Mouse (Mus musculus): ENCODE results near the gene Trank1.

Trank1 gene

GRCm38 (mm10) chr9:111304036-111304435 lies 7.5 kb upstream of the Trank1 start:
- no peak for DNase-seq

- no peak for DNase-seq
These were observed 5.4 kb upstream of the Trank1 start for GRCm38 (mm10) chr9:111306142-111306541.

- DNase-seq, result no peak
These were observed 403 bp downstream of the Trank1 start for GRCm38 (mm10) chr9:111311843-111312441.

GRCm38 (mm10) chr9:111312442-111313141 lies 1.1 kb downstream of the Trank1 start:
- no peak for DNase-seq

GRCm38 (mm10) chr9:111313299-111313698 lies 1.8 kb downstream of the Trank1 start:
- DNase-seq, result no peak

DNA sequence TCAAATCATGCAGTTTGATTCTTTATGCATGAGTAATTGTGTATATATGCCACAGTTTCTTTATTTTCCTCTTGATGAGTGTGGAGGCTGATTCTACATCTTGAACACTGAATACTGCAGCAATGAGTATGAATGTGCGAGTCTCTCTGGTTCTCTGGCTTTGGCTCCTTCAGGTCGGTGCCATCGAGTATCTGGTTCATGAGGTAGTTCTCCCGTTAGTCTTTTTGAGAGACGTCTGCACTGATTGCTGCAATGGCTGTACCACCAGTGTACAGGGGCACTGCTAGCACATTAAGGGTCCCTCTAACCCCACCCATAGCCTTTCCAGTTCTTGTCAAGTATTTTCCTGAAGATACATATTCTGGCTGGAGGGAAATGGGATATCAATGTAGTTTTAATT lies 2.3 kb downstream of the Trank1 start:
- DNase-seq, result no peak

- no peak for DNase-seq
These were observed 2.7 kb downstream of the Trank1 start for GRCm38 (mm10) chr9:111314219-111314618.

DNA sequence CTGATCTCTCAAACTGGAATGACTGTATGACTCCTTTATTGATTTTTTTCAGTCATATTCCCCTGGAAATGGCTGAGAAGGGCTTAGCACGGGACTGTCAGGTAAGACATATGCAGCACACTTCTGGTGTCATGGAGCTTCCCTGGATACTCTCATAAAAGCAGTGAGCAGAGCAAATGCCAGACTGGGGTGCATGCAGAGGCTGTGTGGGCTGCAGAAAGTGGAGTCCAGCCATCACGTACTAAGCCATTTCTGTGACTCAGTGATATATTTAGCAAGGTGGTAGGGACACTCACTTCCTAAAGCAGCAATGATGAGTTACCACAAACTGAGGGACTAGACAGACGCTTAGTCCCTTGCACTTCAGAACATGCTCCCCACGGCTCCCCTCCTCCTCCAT lies 9.4 kb downstream of the Trank1 start:
- no peak for DNase-seq

GRCm38 (mm10) chr9:111324881-111325280 lies 13.3 kb downstream of the Trank1 start:
- DNase-seq, result no peak

DNA sequence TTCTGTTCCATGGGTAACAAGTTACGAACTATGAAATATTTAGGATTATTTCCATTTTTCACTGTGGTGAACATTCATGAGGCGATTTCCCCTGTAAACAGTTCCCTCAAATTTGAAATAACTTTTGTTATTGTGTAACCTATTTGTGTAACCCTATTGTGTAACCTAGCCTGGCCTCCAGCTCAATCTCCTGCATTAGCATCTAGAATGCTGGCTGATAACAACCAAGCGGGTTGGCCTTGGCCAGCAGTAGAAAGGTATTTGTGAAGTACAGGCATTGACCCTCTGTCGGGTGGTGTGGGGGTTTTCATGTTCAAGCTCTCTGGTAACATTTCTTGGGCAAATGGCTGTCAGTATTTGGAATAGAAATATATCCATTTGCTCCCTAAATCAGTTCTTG lies 18.3 kb downstream of the Trank1 start:
- DNase-seq, result no peak

DNA sequence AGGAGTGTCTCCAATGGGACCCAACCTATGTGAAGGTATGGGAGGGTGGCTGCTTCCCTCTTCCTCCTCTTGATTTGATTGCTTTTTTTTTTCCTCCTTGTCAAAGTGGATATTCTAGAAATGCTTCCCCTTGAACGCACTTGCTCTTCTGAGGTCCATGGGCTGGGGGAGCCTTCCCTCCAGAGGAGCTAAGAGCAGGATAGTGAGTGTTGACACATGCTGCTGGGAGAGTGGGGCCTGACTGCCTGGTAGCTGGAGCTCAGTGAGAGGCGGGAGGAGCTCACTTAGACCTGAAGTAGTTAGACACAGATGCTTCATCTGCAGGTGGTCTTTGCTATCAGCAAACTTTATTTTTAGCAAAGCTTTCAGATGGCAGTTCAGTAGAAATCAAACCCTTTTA lies 22.3 kb downstream of the Trank1 start:
- DNase-seq, result no peak

GRCm38 (mm10) chr9:111334555-111335164 lies 23.1 kb downstream of the Trank1 start:
- no peak for DNase-seq

GRCm38 (mm10) chr9:111351233-111351632 lies 39.7 kb downstream of the Trank1 start:
- no peak for DNase-seq

- DNase-seq, result no peak
These were observed 40.1 kb downstream of the Trank1 start for GRCm38 (mm10) chr9:111351641-111352040.

DNA sequence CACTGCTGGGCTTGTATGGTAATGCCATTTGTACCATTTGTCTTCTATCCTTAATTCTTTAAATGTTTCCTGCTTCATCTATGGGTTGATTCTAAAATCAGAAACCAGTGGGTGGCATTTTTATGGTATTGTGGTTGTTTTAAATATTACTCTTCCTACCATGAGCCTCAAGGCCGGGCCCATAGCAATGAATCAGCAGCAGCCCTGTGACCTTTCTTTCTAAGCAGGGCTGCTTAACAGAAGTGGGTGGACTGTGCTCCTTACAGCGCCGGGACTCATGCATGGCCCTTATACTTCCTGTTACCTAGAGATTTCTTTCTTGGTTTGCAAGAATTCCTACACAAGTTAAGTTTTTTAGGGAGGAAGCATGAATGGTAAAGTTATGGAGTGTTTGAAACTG lies 41.1 kb downstream of the Trank1 start:
- no peak for DNase-seq

DNA sequence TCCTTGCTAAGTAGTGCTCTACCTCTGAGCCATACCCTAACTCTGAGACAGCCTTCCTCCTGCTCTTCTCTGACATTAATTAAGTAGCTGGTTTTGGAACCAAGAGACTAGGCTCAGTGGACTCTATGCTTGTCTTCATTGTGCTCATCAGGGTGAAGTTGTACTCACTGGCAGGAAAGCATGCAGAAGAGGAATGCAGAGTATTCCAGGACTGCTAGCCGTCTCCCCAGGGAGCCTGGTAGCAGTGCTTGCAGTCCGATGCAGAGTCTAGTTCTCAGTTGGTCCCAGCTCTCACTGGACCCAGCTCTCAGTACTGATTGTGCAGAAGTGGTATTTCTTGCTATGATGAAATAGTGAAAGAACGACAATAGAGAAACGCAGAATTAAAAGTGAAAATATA lies 43.5 kb downstream of the Trank1 start:
- DNase-seq, result no peak

DNA sequence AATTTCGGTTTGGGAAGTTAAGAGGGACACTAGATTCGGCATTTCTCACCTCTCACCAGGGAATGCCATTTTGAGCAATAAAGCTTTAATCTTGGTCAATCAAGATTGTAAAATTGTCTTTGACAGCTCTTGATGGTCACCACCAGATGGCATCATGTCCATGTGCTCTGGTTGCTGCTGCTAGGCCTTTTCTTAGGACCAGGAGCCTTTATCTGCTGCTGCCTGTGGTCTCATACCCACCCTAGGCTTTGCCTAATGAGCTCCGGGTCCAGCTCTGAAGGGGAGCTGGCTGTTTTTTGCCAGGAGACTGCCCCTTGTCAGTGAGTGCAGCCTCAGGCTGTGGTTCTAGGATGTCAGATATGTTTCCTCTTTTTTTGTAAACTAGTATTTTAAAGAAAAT lies 44.8 kb downstream of the Trank1 start:
- DNase-seq, result no peak

DNA sequence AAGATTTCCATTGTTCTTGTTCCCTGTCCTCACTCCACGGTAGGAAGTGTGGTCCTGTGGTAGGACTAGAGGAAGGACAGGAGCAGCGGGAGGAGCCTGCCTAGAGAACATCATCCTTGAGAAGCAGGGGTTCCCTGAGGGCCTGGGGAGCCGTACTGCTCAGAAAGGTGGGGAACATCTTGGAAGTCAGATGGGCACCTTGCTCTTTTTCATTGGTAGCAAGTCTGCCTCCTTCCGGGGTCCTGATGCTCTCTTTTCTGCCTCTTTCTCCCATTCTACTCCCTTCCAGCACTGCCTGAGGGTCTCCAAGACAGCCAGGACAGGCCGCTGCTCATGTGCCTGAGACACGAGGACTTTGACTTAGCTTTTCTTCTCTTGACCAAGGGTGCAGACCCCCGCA lies 52.1 kb downstream of the Trank1 start:
- DNase-seq, result no peak

DNA sequence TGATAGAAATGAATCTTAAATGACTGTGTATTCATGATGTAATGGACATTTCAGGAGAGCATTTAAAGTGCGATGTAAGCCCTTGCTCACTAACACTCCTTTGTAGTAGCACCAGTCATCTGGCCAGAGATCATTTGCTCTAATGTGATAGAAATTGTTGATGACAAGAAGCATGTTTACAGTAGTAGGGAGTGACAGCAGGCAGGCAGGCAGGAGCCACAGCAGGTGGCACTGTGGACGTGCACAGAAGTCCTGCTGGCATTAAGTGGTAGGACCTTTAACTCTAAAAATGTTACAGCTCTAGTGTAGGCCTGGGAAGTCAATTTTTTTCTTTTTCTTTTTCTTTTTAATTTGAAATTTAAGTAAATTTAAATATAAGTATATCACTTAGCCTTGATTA lies 56.2 kb downstream of the Trank1 start:
- no peak for DNase-seq

GRCm38 (mm10) chr9:111372079-111372478 lies 60.5 kb downstream of the Trank1 start:
- DNase-seq, result no peak

GRCm38 (mm10) chr9:111377868-111378267 lies 66.3 kb downstream of the Trank1 start:
- DNase-seq, result no peak

GRCm38 (mm10) chr9:111381056-111382025 lies 69.8 kb downstream of the Trank1 start:
- no peak for DNase-seq

- no peak for DNase-seq
These were observed 70.9 kb downstream of the Trank1 start for GRCm38 (mm10) chr9:111382469-111382868.

Measured in thymus, adult 18-20 months (tissue).